Mouse (Mus musculus): Measurements from ENCODE around the gene Usp17la. TPM values are rescaled to one million over a fixed set of nuclear protein-coding genes. Genes with fewer than 3 reads are reported as not detected.
"Not testable (repeated sequence)": the region's sequence is repeated elsewhere in the genome, so short reads cannot be mapped to it uniquely, and the experiment has no call there.

Usp17la gene
- polyA plus RNA-seq (2015; fragmentation: Nextera tagmentation; extraction: Ambion mirVana), result 0.12 TPM in 1 of 2 replicates, not detected in the other

- not testable (repeated sequence) for H3K9me3 ChIP-seq (replicated peaks); H3K4me3 ChIP-seq (replicated peaks); H3K27me3 ChIP-seq; ATAC-seq (ENCODE audit: insufficient number of reproducible peaks, low FRiP score, low TSS enrichment, low read depth); H3K36me3 ChIP-seq; H3K27ac ChIP-seq (replicated peaks); H3K4me2 ChIP-seq (replicated peaks); H3K9ac ChIP-seq; H3K4me1 ChIP-seq
- 76% methylated on average over 2 of the region's 2 CpGs for WGBS
Measured at GRCm38 (mm10) chr7:104856709-104857108, at the start of gene Usp17la. Usp17la (plus strand) TSS chr7:104857009.

GRCm38 (mm10) chr7:104810335-104810734, 46.5 kb upstream of the Usp17la start:
- not testable (repeated sequence) for H3K36me3 ChIP-seq; H3K9me3 ChIP-seq (replicated peaks); H3K27me3 ChIP-seq; H3K9ac ChIP-seq; ATAC-seq (ENCODE audit: insufficient number of reproducible peaks, low FRiP score, low TSS enrichment, low read depth); H3K4me2 ChIP-seq (replicated peaks); H3K27ac ChIP-seq (replicated peaks); H3K4me3 ChIP-seq (replicated peaks); H3K4me1 ChIP-seq
- WGBS, result 77% methylated on average over 8 of the region's 8 CpGs

DNA sequence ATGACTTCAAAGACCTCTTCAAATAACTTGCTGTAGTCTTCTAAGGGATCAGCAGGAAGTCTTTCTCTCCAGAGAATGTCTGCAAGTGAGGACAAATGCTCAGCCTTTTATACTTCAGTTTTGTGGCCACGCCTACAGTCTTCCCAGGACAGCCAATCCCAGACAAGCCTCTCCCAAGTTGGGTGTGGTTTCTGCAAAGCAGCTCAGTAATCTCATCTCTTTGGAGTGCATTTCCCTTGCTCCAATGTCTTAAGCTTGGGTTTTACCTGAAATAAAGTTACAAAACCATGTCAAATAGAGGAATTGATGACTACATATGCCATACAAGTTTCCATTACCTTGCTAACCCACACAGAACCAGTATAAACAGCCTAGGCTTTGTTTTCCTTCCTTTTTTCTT, 14.3 kb upstream of the Usp17la start, which contains the start of gene Usp17lb:
Usp17lb (minus strand) TSS at position 101 of the 400 bp plus-strand sequence.
- ATAC-seq (ENCODE audit: insufficient number of reproducible peaks, low FRiP score, low TSS enrichment, low read depth), result no peak
- no peak within 1 kb of the TSS for H3K9ac ChIP-seq
- no peaks in the 10 kb centered on the region for H3K4me1 ChIP-seq
- H3K4me3 ChIP-seq (replicated peaks), result no peak within 1 kb of the TSS
- WGBS, result 58% methylated on average over 1 of the region's 1 CpGs
- no peaks in the 10 kb centered on the region for H3K9me3 ChIP-seq (replicated peaks)
- H3K4me2 ChIP-seq (replicated peaks), result no peak within 1 kb of the TSS
- H3K27me3 ChIP-seq, result no peaks in the 10 kb centered on the region
- no peaks in the 10 kb centered on the region for H3K36me3 ChIP-seq
- H3K27ac ChIP-seq (replicated peaks), result no peak within 1 kb of the TSS

DNA sequence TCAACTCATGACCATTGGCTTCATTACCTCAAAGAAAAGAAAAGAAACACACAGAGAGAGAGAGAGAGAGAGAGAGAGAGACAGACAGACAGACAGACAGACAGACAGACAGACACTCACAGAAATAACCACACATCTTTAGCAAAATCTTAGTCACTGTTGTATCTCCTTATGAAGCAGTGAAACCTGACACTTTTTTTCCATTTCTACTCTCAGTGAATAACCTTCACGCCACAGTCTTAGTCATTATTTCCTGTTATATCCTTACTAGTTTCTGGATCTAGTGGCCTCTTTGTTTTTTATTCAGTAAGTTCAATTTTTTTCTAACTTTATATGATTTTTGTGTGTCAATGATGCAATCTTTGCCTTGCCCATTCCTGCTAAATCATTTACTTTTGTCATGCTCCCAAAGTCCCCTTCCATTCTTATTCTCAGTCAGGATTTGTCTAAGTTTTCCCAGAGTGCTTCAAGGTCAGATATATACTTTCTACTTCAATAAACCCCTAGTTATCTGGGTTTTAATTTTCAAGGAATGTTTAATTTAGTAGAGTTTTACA, 13.0 kb upstream of the Usp17la start:
- no peak for ATAC-seq (ENCODE audit: insufficient number of reproducible peaks, low FRiP score, low TSS enrichment, low read depth)
- Histone ChIP-seq H3K27ac (replicated peaks) (no peak overlapping the region), H3K36me3 (no peaks in the 10 kb centered on the region), H3K9ac (no peak overlapping the region), H3K4me3 (replicated peaks) (no peak overlapping the region), H3K9me3 (replicated peaks) (no peaks in the 10 kb centered on the region), H3K27me3 (no peaks in the 10 kb centered on the region), H3K4me2 (replicated peaks) (no peak overlapping the region), H3K4me1 (no peaks in the 10 kb centered on the region)
- WGBS, result 73% methylated on average over 1 of the region's 1 CpGs

- H3K9ac ChIP-seq; H3K36me3 ChIP-seq; H3K27ac ChIP-seq (replicated peaks); H3K4me1 ChIP-seq; ATAC-seq (ENCODE audit: insufficient number of reproducible peaks, low FRiP score, low TSS enrichment, low read depth); H3K27me3 ChIP-seq; H3K4me2 ChIP-seq (replicated peaks); H3K9me3 ChIP-seq (replicated peaks); H3K4me3 ChIP-seq (replicated peaks): not testable (repeated sequence)
- WGBS, result 27% methylated on average over 2 of the region's 2 CpGs
Measured at GRCm38 (mm10) chr7:104851546-104851945, 5.3 kb upstream of the Usp17la start.

DNA sequence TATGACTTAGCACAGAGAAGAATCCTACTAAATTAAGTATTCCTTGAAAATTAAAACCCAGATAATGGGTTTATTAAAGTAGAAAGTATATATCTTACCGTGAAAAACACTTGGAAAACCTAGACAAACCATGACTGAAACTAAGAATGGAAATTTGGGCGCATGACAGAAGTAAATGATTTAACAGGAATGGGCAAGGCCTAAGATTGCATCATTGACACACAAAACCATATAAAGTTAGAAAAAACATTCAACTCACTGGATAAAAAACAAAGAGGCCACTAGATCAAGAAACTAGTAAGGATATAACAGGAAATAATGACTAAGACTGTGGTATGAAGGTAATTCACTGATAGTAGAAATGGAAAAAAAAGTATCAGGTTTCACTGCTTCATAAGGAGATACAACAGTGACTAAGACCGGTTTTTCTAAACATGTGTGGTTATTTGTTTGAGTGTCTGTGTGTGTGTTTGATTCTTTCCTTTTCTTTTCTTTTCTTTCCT, 1.5 kb upstream of the Usp17la start:
- WGBS, result 84% methylated on average over 3 of the region's 3 CpGs
- no peak overlapping the region for H3K4me3 ChIP-seq (replicated peaks)
- H3K4me2 ChIP-seq (replicated peaks), result no peak overlapping the region
- H3K4me1 ChIP-seq, result no peaks in the 10 kb centered on the region
- ATAC-seq (ENCODE audit: insufficient number of reproducible peaks, low FRiP score, low TSS enrichment, low read depth), result no peak
- no peaks in the 10 kb centered on the region for H3K36me3 ChIP-seq
- H3K9ac ChIP-seq, result no peak overlapping the region
- no peak overlapping the region for H3K27ac ChIP-seq (replicated peaks)
- H3K27me3 ChIP-seq, result no peaks in the 10 kb centered on the region
- no peaks in the 10 kb centered on the region for H3K9me3 ChIP-seq (replicated peaks)

DNA sequence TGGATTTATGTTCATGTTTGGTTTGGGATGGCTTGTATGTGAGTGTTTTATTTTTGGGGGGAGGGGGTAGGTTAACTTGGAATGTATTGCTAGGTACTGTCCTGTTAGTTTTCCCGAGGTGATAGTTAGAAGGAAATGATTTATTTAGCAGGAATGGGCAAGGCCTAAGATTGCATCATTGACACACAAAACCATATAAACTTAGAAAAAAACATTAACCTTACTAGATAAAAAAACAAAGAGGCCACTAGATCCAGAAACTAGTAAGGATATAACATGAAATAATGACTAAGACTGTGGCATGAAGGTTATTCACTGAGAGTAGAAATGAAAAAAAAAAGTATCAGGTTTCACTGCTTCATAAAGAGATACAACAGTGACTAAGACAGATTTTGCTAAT, 874 bp downstream of the Usp17la start:
- Histone ChIP-seq H3K4me3 (replicated peaks) (no peak overlapping the region), H3K4me2 (replicated peaks) (no peak overlapping the region), H3K9ac (no peak overlapping the region), H3K36me3 (no peaks in the 10 kb centered on the region), H3K4me1 (no peaks in the 10 kb centered on the region), H3K27me3 (no peaks in the 10 kb centered on the region), H3K9me3 (replicated peaks) (no peaks in the 10 kb centered on the region), H3K27ac (replicated peaks) (no peak overlapping the region)
- 69% methylated on average over 1 of the region's 1 CpGs for WGBS
- ATAC-seq (ENCODE audit: insufficient number of reproducible peaks, low FRiP score, low TSS enrichment, low read depth), result no peak

GRCm38 (mm10) chr7:104861381-104861780, 4.6 kb downstream of the Usp17la start:
- ATAC-seq (ENCODE audit: insufficient number of reproducible peaks, low FRiP score, low TSS enrichment, low read depth), result no peak
- WGBS, result 87% methylated on average over 3 of the region's 3 CpGs
- Histone ChIP-seq H3K9me3 (replicated peaks) (no peaks in the 10 kb centered on the region), H3K4me1 (no peaks in the 10 kb centered on the region), H3K36me3 (no peaks in the 10 kb centered on the region), H3K4me3 (replicated peaks) (no peak overlapping the region), H3K27ac (replicated peaks) (no peak overlapping the region), H3K4me2 (replicated peaks) (no peak overlapping the region), H3K9ac (no peak overlapping the region), H3K27me3 (no peaks in the 10 kb centered on the region)

- ATAC-seq (ENCODE audit: insufficient number of reproducible peaks, low FRiP score, low TSS enrichment, low read depth), result no peak
- 23% methylated on average over 1 of the region's 1 CpGs for WGBS
Measured at GRCm38 (mm10) chr7:104877731-104878130, 20.9 kb downstream of the Usp17la start, which contains the start of gene Olfr665. Olfr665 (plus strand) TSS chr7:104878031.

DNA sequence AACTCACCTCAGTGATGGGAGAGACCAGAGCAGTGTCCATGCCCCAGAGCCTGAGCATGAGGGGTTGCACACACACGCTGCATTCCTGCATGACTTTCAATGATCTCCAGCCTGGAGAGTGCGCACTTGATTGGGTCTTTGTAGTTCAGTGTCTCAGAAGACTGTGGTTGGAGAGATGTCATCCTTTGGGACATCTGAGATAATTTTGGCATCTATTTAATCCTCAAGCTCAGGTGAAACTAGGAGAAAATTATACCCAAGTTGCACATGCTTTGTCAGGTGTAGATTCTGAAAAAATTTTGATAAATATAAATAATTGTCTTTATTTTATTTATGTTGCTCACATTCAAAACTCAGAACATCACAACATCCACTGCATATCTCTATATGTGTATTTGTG, 39.0 kb downstream of the Usp17la start, which contains the start of gene Olfr666:
Olfr666 (minus strand) TSS at position 101 of the 400 bp plus-strand sequence.
- no peak within 1 kb of the TSS for H3K9ac ChIP-seq
- H3K4me3 ChIP-seq (replicated peaks), result no peak within 1 kb of the TSS
- 81% methylated on average over 2 of the region's 2 CpGs for WGBS
- H3K4me1 ChIP-seq, result no peaks in the 10 kb centered on the region
- H3K27me3 ChIP-seq, result no peaks in the 10 kb centered on the region
- H3K27ac ChIP-seq (replicated peaks), result no peak within 1 kb of the TSS
- H3K4me2 ChIP-seq (replicated peaks), result no peak within 1 kb of the TSS
- no peaks in the 10 kb centered on the region for H3K36me3 ChIP-seq
- H3K9me3 ChIP-seq (replicated peaks), result no peaks in the 10 kb centered on the region
- no peak for ATAC-seq (ENCODE audit: insufficient number of reproducible peaks, low FRiP score, low TSS enrichment, low read depth)

More at GRCm38 (mm10) chr7:104877731-104878130, 20.9 kb downstream of the Usp17la start, which contains the start of gene Olfr665:
- no peak within 1 kb of the TSS for H3K9ac ChIP-seq
- H3K4me3 ChIP-seq (replicated peaks), result no peak within 1 kb of the TSS
- no peak within 1 kb of the TSS for H3K4me2 ChIP-seq (replicated peaks)
- H3K4me1 ChIP-seq, result no peaks in the 10 kb centered on the region
- H3K27ac ChIP-seq (replicated peaks), result no peak within 1 kb of the TSS
- no peaks in the 10 kb centered on the region for H3K27me3 ChIP-seq
- H3K9me3 ChIP-seq (replicated peaks), result no peaks in the 10 kb centered on the region
- no peaks in the 10 kb centered on the region for H3K36me3 ChIP-seq

Measured in embryonic facial prominence, embryonic 15.5 days (tissue).